Mouse (Mus musculus): ENCODE measurements around the gene Ccr10. TPM values are rescaled to one million over a fixed set of nuclear protein-coding genes. Genes with fewer than 3 reads are reported as not detected.

Gene Ccr10
- total and polyA plus RNA-seq, 3 experiments = not detected

GRCm38 (mm10) chr11:101137000-101137399, 38.2 kb downstream of the Ccr10 start:
- TF ChIP-seq BHLHE40 (IDR thresholded peaks at IDR 0.05; ENCODE audit: borderline replicate concordance, low read depth, low read length) = no peak
- no peak for TF ChIP-seq CTCF (IDR thresholded peaks at IDR 0.05 in 2 of 3, conservative IDR thresholded peaks at IDR 0.05 in 1 of 3; ENCODE audit: control insufficient read depth in 1 of 3, insufficient read depth in 1 of 3, low read depth in 2 of 3, low read length in 3 of 3, poor library complexity in 1 of 3, severe bottlenecking in 1 of 3)
- no peak for TF ChIP-seq ELF1 (IDR thresholded peaks at IDR 0.05; ENCODE audit: low read depth, low read length)
- no peak for TF ChIP-seq GATA1 (IDR thresholded peaks at IDR 0.05; ENCODE audit: low read depth, low read length)
- no peak for TF ChIP-seq E2F4 (IDR thresholded peaks at IDR 0.05; ENCODE audit: borderline replicate concordance, low read depth, low read length)
- no peak for TF ChIP-seq NELFE (IDR thresholded peaks at IDR 0.05; ENCODE audit: low read depth, low read length)
- no peak for TF ChIP-seq JUND (IDR thresholded peaks at IDR 0.05; ENCODE audit: low read depth, low read length)
- TF ChIP-seq MYC (IDR thresholded peaks at IDR 0.05; ENCODE audit: low read depth, low read length) = no peak
- TF ChIP-seq TBP (IDR thresholded peaks at IDR 0.05; ENCODE audit: low read depth, low read length) = no peak
- no peak for TF ChIP-seq USF1 (IDR thresholded peaks at IDR 0.05; ENCODE audit: low read depth, low read length)
- TF ChIP-seq USF2 (IDR thresholded peaks at IDR 0.05; ENCODE audit: borderline replicate concordance in 1 of 2, insufficient read depth in 1 of 2, low read depth in 1 of 2, low read length in 2 of 2) = no peak
- TF ChIP-seq SIN3A (IDR thresholded peaks at IDR 0.05; ENCODE audit: low read length) = no peak
- TF ChIP-seq MAZ (IDR thresholded peaks at IDR 0.05; ENCODE audit: low read depth, low read length) = no peak
- TF ChIP-seq TCF12 (IDR thresholded peaks at IDR 0.05; ENCODE audit: low read depth, low read length) = no peak
- no peak for TF ChIP-seq MYB (IDR thresholded peaks at IDR 0.05; ENCODE audit: low read depth, low read length)
- no peak for TF ChIP-seq CHD2 (IDR thresholded peaks at IDR 0.05; ENCODE audit: low read length)
- TF ChIP-seq ZC3H11A (IDR thresholded peaks at IDR 0.05; ENCODE audit: low read depth, low read length) = no peak
- TF ChIP-seq NRF1 (IDR thresholded peaks at IDR 0.05; ENCODE audit: insufficient read depth, low read depth, low read length, poor library complexity, severe bottlenecking) = no peak
- no peak for TF ChIP-seq EP300 (IDR thresholded peaks at IDR 0.05; ENCODE audit: low read depth in 1 of 2, low read length in 2 of 2)
- no peak for TF ChIP-seq ZNF384 (IDR thresholded peaks at IDR 0.05; ENCODE audit: low read depth, low read length)
- no peak overlapping the region for H3K27ac ChIP-seq (ENCODE audit: control insufficient read depth, low read depth, low read length)
- H3K9ac ChIP-seq (ENCODE audit: control insufficient read depth, low read depth, low read length, poor library complexity, severe bottlenecking) = no peak overlapping the region
- peaks cover 0 to 3% of the 10 kb centered on the region in 2 experiments; a peak in 1 of 4 replicates for H3K27me3 ChIP-seq (ENCODE audit: control insufficient read depth in 1 of 2, insufficient read depth in 2 of 2, low read length in 2 of 2)
- H3K79me2 ChIP-seq (ENCODE audit: control insufficient read depth, insufficient read depth, low read length, poor library complexity) = no peaks in the 10 kb centered on the region
- peaks cover 0 to 18% of the 10 kb centered on the region in 2 experiments; a peak in 2 of 4 replicates for H3K4me1 ChIP-seq (ENCODE audit: control insufficient read depth in 1 of 2, insufficient read depth in 2 of 2, low read length in 2 of 2)
- no peak overlapping the region for H3K4me3 ChIP-seq (ENCODE audit: control insufficient read depth in 1 of 2, insufficient read depth in 1 of 2, low read depth in 2 of 2, low read length in 2 of 2)
- H3K9me3 ChIP-seq (replicated peaks; ENCODE audit: insufficient read depth, low read length) = no peaks in the 10 kb centered on the region
- H3K36me3 ChIP-seq (ENCODE audit: control insufficient read depth in 1 of 2, insufficient read depth in 2 of 2, low read length in 2 of 2) = peaks cover 0 to 3% of the 10 kb centered on the region in 2 experiments; a peak in 1 of 4 replicates
- DNase-seq (ENCODE audit: low read depth, low spot score) = no peak

DNA sequence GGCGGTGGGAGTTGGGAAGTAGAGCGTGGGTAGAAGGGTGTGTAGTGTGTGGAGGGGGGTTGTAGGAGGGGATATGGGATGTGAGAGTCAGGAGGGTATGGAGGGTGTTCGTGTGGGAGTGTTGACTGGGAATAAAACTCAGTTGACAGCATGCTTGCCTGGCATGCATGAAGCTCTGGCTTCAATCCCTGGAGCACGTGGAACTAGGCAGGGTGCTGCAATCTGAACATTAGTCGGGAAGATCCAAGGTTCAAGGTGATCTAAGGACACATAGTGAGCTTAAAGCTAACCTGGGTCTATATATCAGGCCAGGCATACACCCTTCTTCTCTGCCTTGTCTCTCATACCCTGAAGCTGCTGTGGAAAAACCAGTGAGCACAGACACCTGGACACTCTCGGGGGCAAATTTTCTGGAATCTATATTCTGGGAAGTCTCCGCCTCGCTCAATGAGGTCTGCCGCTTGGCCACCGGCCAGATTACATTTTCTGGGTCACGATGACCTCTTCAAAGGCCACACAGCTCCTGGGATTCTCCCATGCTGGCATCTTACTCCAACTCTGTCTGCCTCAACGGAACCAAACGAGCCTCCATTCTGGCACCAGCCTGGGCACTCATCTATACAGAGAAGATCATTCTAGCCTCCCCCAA, 40.9 kb downstream of the Ccr10 start:
- no peak overlapping the region for H3K27ac ChIP-seq (ENCODE audit: control insufficient read depth, low read depth, low read length)
- no peaks in the 10 kb centered on the region for H3K27me3 ChIP-seq (ENCODE audit: control insufficient read depth in 1 of 2, insufficient read depth in 2 of 2, low read length in 2 of 2)
- peaks cover 0 to 7% of the 10 kb centered on the region in 2 experiments; a peak in 1 of 4 replicates for H3K36me3 ChIP-seq (ENCODE audit: control insufficient read depth in 1 of 2, insufficient read depth in 2 of 2, low read length in 2 of 2)
- H3K9me3 ChIP-seq (replicated peaks; ENCODE audit: insufficient read depth, low read length) = no peaks in the 10 kb centered on the region
- H3K4me3 ChIP-seq (ENCODE audit: control insufficient read depth in 1 of 2, insufficient read depth in 1 of 2, low read depth in 2 of 2, low read length in 2 of 2) = no peak overlapping the region
- no peak for DNase-seq (ENCODE audit: low read depth, low spot score)
- H3K79me2 ChIP-seq (ENCODE audit: control insufficient read depth, insufficient read depth, low read length, poor library complexity) = no peaks in the 10 kb centered on the region
- no peak for TF ChIP-seq GABPA (IDR thresholded peaks at IDR 0.05; ENCODE audit: low read depth, low read length)
- TF ChIP-seq MYC (IDR thresholded peaks at IDR 0.05; ENCODE audit: low read depth, low read length) = no peak
- no peak for TF ChIP-seq MAX (IDR thresholded peaks at IDR 0.05; ENCODE audit: low read length)
- no peak for TF ChIP-seq SMC3 (IDR thresholded peaks at IDR 0.05; ENCODE audit: low read depth, low read length)
- TF ChIP-seq CHD2 (IDR thresholded peaks at IDR 0.05; ENCODE audit: low read length) = no peak
- peaks cover 3 to 21% of the 10 kb centered on the region in 2 experiments; a peak in 3 of 4 replicates for H3K4me1 ChIP-seq (ENCODE audit: control insufficient read depth in 1 of 2, insufficient read depth in 2 of 2, low read length in 2 of 2)
- no peak overlapping the region for H3K9ac ChIP-seq (ENCODE audit: control insufficient read depth, low read depth, low read length, poor library complexity, severe bottlenecking)

Data from MEL (cell line).